Mouse (Mus musculus) kidney, embryonic 14.5 days (tissue): ENCODE data around the gene Ankle2. TPM values are rescaled to one million over a fixed set of nuclear protein-coding genes. Genes with fewer than 3 reads are reported as not detected.

Source experiments
- ATAC-seq: fragments of 200-750 bp; cut with Nextera tagmentation; 2 replicates; pipeline ENCODE4 v1.8.0; 2017; ENCODE audit warnings: moderate number of reproducible peaks, mild to moderate bottlenecking, moderate TSS enrichment, moderate library complexity; ENCODE audit not compliant: low FRiP score, low TSS enrichment
- H3K27ac ChIP-seq: fragments of 300-500 bp; sonication (generic); 2 replicates; pipeline ENCODE4 v1.5.1; 2014; ENCODE audit warnings: low read depth, mild to moderate bottlenecking, low read length, moderate library complexity, mixed read lengths
- H3K27me3 ChIP-seq: fragments of 300-500 bp; sonication (generic); 2 replicates; pipeline ENCODE4 v1.6.1; 2014; ENCODE audit warnings: mild to moderate bottlenecking, low read length; ENCODE audit not compliant: control insufficient read depth, insufficient read depth
- H3K36me3 ChIP-seq: fragments of 300-500 bp; sonication (generic); 2 replicates; pipeline ENCODE4 v1.6.1; 2014; ENCODE audit warnings: low read length, mixed read lengths; ENCODE audit not compliant: control insufficient read depth, insufficient read depth
- H3K4me1 ChIP-seq: fragments of 300-500 bp; sonication (generic); 2 replicates; pipeline ENCODE4 v1.6.1; 2014; ENCODE audit warnings: low read length, mixed read lengths; ENCODE audit not compliant: control insufficient read depth, insufficient read depth
- H3K4me2 ChIP-seq: fragments of 300-500 bp; sonication (generic); replicated peaks from 2 replicates; pipeline ENCODE4 v1.6.1; 2014; ENCODE audit warnings: low read depth, mild to moderate bottlenecking, low read length
- H3K4me3 ChIP-seq: fragments of 300-500 bp; sonication (generic); 2 replicates; pipeline ENCODE4 v1.5.1; 2014; ENCODE audit warnings: mild to moderate bottlenecking, low read length
- H3K9ac ChIP-seq: fragments of 300-500 bp; sonication (generic); 2 replicates; pipeline ENCODE4 v1.6.1; 2014; ENCODE audit warnings: low read depth, mild to moderate bottlenecking, low read length, moderate library complexity
- H3K9me3 ChIP-seq: fragments of 300-500 bp; sonication (generic); 2 replicates; pipeline ENCODE4 v1.6.1; 2016; ENCODE audit warnings: low read length; ENCODE audit not compliant: control insufficient read depth
- WGBS: fragments of 180-500 bp; shearing (Covaris S2); extraction: QIAGEN DNeasy Blood & Tissue Kit; methylation state at CpG from one replicate; pipeline ENCODE4 v1.1.7; 2014; 5-methylcytosine and 5-hydroxymethylcytosine counted together
- polyA plus RNA-seq: library from polyadenylated mRNA; unstranded; fragments of >200 nt; fragmentation: Nextera tagmentation; extraction: Ambion mirVana; gene quantifications from 2 replicates; pipeline ENCODE4 v1.2.1, GENCODE M21; 2014

Ankle2 gene
- 33.2 and 43.1 TPM in 2 replicates for polyA plus RNA-seq

DNA sequence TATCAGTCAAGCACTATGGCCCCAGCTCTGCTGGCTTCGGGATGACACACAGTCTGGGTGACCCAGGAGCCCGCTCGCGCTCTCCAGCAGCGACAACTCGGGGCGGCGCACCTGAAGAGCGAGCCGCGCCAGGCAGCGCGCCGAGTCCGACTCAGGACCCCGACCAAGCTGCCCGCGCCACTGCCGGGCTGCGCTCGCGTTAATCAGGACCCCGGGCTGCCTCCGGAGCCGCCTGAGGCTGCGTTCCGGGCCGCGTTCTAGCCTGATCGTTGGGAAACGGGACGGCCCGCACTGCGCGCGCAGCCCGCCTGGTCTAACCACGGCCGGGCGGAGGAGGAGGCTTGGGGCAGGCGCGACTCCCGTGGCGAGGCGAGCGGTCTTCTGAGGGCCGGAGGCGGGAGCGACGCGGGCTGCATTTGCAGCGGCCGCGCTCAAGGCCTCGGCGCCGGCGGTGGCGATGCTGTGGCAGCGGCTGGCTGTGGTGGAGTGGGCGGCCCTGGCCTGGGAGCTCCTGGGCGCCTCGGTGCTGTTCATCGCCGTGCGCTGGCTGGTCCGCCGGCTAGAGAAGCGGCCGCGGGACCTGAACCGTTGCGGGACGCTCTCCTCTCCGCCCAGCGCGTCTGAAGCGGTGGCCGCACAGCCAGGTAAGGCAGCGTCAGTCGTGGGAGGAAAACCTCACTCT, at the start of gene Ankle2:
Gene Ankle2, plus strand, starts transcription at position 225 of the 682 bp plus-strand sequence.
- Histone ChIP-seq H3K27ac (peak within 1 kb of the TSS; percentile 96), H3K4me3 (peak within 1 kb of the TSS; percentile 98), H3K4me1 (peaks cover 5% of the 10 kb centered on the region; the same call in 1 of the 2 replicates), H3K4me2 (peak within 1 kb of the TSS; percentile 65), H3K27me3 (no peaks in the 10 kb centered on the region), H3K9me3 (no peaks in the 10 kb centered on the region), H3K9ac (peak within 1 kb of the TSS; percentile 98), H3K36me3 (peaks cover 27% of the 10 kb centered on the region; the same call in 1 of the 2 replicates)
- ATAC-seq, result peak; percentile 96
- WGBS, result under 1% methylated on average over 77 of the region's 81 CpGs

- ATAC-seq, result no peak
- H3K4me2 ChIP-seq, result no peak overlapping the region
- no peak overlapping the region for H3K9ac ChIP-seq
- peaks cover 30% of the 10 kb centered on the region for H3K36me3 ChIP-seq
- 91% methylated on average over 5 of the region's 5 CpGs for WGBS
- no peaks in the 10 kb centered on the region for H3K27me3 ChIP-seq
- H3K9me3 ChIP-seq, result no peaks in the 10 kb centered on the region
- peaks cover 8% of the 10 kb centered on the region; the same call in 1 of the 2 replicates for H3K4me1 ChIP-seq
- no peak overlapping the region for H3K27ac ChIP-seq
- no peak overlapping the region for H3K4me3 ChIP-seq
These were observed 49.1 kb upstream of the Ankle2 start for GRCm38 (mm10) chr5:110181716-110182115.

GRCm38 (mm10) chr5:110203164-110203895, 27.5 kb upstream of the Ankle2 start:
- Histone ChIP-seq H3K36me3 (peaks cover 77% of the 10 kb centered on the region), H3K4me3 (no peak overlapping the region), H3K4me1 (no peaks in the 10 kb centered on the region), H3K27ac (no peak overlapping the region), H3K9ac (no peak overlapping the region), H3K27me3 (no peaks in the 10 kb centered on the region), H3K4me2 (no peak overlapping the region), H3K9me3 (no peaks in the 10 kb centered on the region)
- no peak for ATAC-seq
- 86% methylated on average over 10 of the region's 10 CpGs for WGBS

GRCm38 (mm10) chr5:110204777-110205176, 26.0 kb upstream of the Ankle2 start:
- Histone ChIP-seq H3K27me3 (no peaks in the 10 kb centered on the region), H3K36me3 (peaks cover 90% of the 10 kb centered on the region), H3K4me2 (no peak overlapping the region), H3K27ac (no peak overlapping the region), H3K9ac (no peak overlapping the region), H3K4me3 (no peak overlapping the region), H3K4me1 (no peaks in the 10 kb centered on the region), H3K9me3 (no peaks in the 10 kb centered on the region)
- whole genome bisulfite sequencing, result 86% methylated on average over 6 of the region's 6 CpGs
- ATAC-seq, result no peak

- ATAC-seq, result no peak
- peaks cover 88% of the 10 kb centered on the region for H3K36me3 ChIP-seq
- no peak overlapping the region for H3K4me2 ChIP-seq
- H3K27ac ChIP-seq, result no peak overlapping the region
- no peak overlapping the region for H3K9ac ChIP-seq
- WGBS, result 93% methylated on average over 2 of the region's 2 CpGs
- H3K4me3 ChIP-seq, result no peak overlapping the region
- H3K9me3 ChIP-seq, result no peaks in the 10 kb centered on the region
- no peaks in the 10 kb centered on the region for H3K4me1 ChIP-seq
- H3K27me3 ChIP-seq, result no peaks in the 10 kb centered on the region
These were observed 19.5 kb upstream of the Ankle2 start for GRCm38 (mm10) chr5:110211312-110211711.

DNA sequence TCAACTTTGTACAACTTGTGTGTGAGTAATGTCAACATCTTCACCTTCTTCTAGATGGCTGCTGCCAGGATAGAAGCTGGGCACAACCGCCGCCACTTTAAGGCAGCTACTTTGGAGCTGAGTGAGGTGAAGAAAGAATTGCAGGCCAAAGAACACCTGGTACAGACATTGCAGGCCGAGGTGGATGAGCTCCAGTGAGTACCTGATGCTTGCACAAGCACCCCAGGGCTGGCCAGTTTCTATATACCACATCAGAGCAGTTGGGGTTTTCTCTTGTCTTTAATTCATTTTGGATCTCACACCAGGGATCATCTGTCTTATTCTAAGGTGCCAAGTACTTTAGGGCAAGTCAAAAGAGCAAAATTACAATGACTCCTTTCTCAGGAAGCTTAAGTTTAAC, 14.0 kb upstream of the Ankle2 start:
- no peak for ATAC-seq
- no peak overlapping the region for H3K4me3 ChIP-seq
- H3K4me2 ChIP-seq, result no peak overlapping the region
- 90% methylated on average over 3 of the region's 3 CpGs for WGBS
- H3K36me3 ChIP-seq, result peaks cover 88% of the 10 kb centered on the region
- no peak overlapping the region for H3K27ac ChIP-seq
- no peaks in the 10 kb centered on the region for H3K27me3 ChIP-seq
- H3K9ac ChIP-seq, result no peak overlapping the region
- H3K9me3 ChIP-seq, result no peaks in the 10 kb centered on the region
- no peaks in the 10 kb centered on the region for H3K4me1 ChIP-seq

- ATAC-seq, result no peak
- Histone ChIP-seq H3K4me3 (no peak overlapping the region), H3K4me2 (no peak overlapping the region), H3K9me3 (no peaks in the 10 kb centered on the region), H3K36me3 (peaks cover 74% of the 10 kb centered on the region), H3K4me1 (no peaks in the 10 kb centered on the region), H3K27ac (no peak overlapping the region), H3K9ac (no peak overlapping the region), H3K27me3 (no peaks in the 10 kb centered on the region)
- WGBS, result 90% methylated on average over 4 of the region's 4 CpGs
These were observed 10.5 kb upstream of the Ankle2 start for GRCm38 (mm10) chr5:110220331-110220730.

DNA sequence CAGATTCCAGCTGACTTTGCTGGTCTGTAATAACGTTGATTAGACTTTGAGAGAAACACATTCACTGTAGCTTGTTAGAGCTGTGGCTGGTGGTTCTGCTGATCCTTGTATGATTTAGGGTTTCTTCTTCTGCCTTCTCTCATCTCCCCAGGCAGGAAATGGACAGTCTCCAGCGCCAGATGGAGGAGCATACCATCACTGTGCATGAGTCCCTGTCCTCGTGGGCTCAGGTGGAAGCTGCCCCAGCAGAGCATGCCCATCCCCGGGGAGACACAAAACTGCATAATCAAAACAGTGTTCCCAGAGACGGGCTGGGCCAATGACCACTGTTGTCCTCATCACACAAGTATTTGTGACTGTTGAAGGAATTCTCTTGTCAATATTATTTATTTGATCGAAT, 8.0 kb upstream of the Ankle2 start:
- Histone ChIP-seq H3K27ac (no peak overlapping the region), H3K4me1 (no peaks in the 10 kb centered on the region), H3K9me3 (no peaks in the 10 kb centered on the region), H3K4me2 (no peak overlapping the region), H3K9ac (no peak overlapping the region), H3K4me3 (no peak overlapping the region), H3K27me3 (no peaks in the 10 kb centered on the region), H3K36me3 (peaks cover 69% of the 10 kb centered on the region)
- WGBS, result 86% methylated on average over 6 of the region's 6 CpGs
- ATAC-seq, result no peak

- WGBS, result 88% methylated on average over 3 of the region's 3 CpGs
- Histone ChIP-seq H3K36me3 (peaks cover 48% of the 10 kb centered on the region), H3K4me2 (no peak overlapping the region), H3K4me1 (no peaks in the 10 kb centered on the region), H3K4me3 (no peak overlapping the region), H3K9me3 (no peaks in the 10 kb centered on the region), H3K9ac (no peak overlapping the region), H3K27me3 (no peaks in the 10 kb centered on the region), H3K27ac (no peak overlapping the region)
- no peak for ATAC-seq
These were observed 5.7 kb upstream of the Ankle2 start for GRCm38 (mm10) chr5:110225056-110225455.
